Mouse (Mus musculus) intestine, embryonic 14.5 days (tissue): ENCODE measurements around the gene Rtl5. TPM values are rescaled to one million over a fixed set of nuclear protein-coding genes. Genes with fewer than 3 reads are reported as not detected.

ENCODE experiments used
- ATAC-seq: fragments of 200-750 bp; cut with Nextera tagmentation; replicated peaks from 2 replicates; pipeline ENCODE4 v1.8.0; 2017; ENCODE audit warnings: low read depth, moderate number of reproducible peaks, moderate TSS enrichment, moderate library complexity; ENCODE audit not compliant: low FRiP score, low TSS enrichment
- DNase-seq: peaks from one replicate; pipeline ENCODE4 v3.0.0-alpha.2; 2018; ENCODE audit warnings: low spot score
- H3K27ac ChIP-seq: fragments of 300-500 bp; sonication (generic); 2 replicates; pipeline ENCODE4 v1.5.1; 2014; ENCODE audit warnings: low read depth, mild to moderate bottlenecking, control low read depth
- H3K27me3 ChIP-seq: fragments of 300-500 bp; sonication (generic); replicated peaks from 2 replicates; pipeline ENCODE4 v1.6.1; 2014; ENCODE audit warnings: low read length, control low read depth; ENCODE audit not compliant: control insufficient read depth, insufficient read depth
- H3K36me3 ChIP-seq: fragments of 300-500 bp; sonication (generic); 2 replicates; pipeline ENCODE4 v1.6.1; 2014; ENCODE audit warnings: low read length, control low read depth; ENCODE audit not compliant: control insufficient read depth, insufficient read depth
- H3K4me1 ChIP-seq: fragments of 300-500 bp; sonication (generic); replicated peaks from 2 replicates; pipeline ENCODE4 v1.6.1; 2014; ENCODE audit warnings: low read length, control low read depth, mixed read lengths; ENCODE audit not compliant: control insufficient read depth, insufficient read depth
- H3K4me2 ChIP-seq: fragments of 300-500 bp; sonication (generic); 2 replicates; pipeline ENCODE4 v1.6.1; 2014; ENCODE audit warnings: low read length
- H3K4me3 ChIP-seq: fragments of 300-500 bp; sonication (generic); 2 replicates; pipeline ENCODE4 v1.5.1; 2014; ENCODE audit warnings: low read depth, low read length, control low read depth, mixed read lengths
- H3K9ac ChIP-seq: fragments of 300-500 bp; sonication (generic); 2 replicates; pipeline ENCODE4 v1.6.1; 2014; ENCODE audit warnings: mild to moderate bottlenecking, low read length
- H3K9me3 ChIP-seq: fragments of 300-500 bp; sonication (generic); 2 replicates; pipeline ENCODE4 v1.6.1; 2016; ENCODE audit warnings: low read length, control low read depth; ENCODE audit not compliant: control insufficient read depth
- WGBS: fragments of 180-500 bp; shearing (Covaris S2); extraction: QIAGEN DNeasy Blood & Tissue Kit; methylation state at CpG from one replicate; pipeline ENCODE4 v1.1.7; 2014; 5-methylcytosine and 5-hydroxymethylcytosine counted together
- polyA plus RNA-seq: library from polyadenylated mRNA; unstranded; fragments of >200 nt; fragmentation: Nextera tagmentation; extraction: Ambion mirVana; gene quantifications from 2 replicates; pipeline ENCODE4 v1.2.1, GENCODE M21; 2014

Gene Rtl5
- polyA plus RNA-seq, 1 experiment from 2014 or later, result 2.2 TPM

DNA sequence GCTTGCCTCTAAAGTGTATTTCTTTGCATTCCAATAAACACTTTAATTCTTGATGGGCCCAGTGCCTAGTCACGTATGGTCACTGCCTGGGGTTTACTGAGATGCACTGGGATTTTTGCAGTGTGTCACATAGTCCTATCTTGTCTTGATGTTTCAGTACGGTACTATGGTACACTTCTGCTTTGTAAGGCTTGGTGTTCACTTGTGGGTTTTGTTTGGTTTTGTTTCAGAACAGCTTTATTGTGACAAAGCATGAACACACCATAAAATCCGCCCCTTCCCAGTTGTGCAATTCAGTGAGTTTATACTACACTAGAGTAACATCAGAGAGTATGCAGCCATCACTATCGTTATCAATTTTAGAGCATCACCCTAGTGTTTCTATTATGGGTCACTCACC is 17.1 kb downstream of the Rtl5 start:
- 89% methylated on average over 4 of the region's 4 CpGs for WGBS
- Histone ChIP-seq H3K36me3 (no peaks in the 10 kb centered on the region), H3K4me3 (no peak overlapping the region), H3K27me3 (no peaks in the 10 kb centered on the region), H3K4me1 (no peaks in the 10 kb centered on the region), H3K27ac (no peak overlapping the region), H3K9ac (no peak overlapping the region), H3K9me3 (no peaks in the 10 kb centered on the region), H3K4me2 (no peak overlapping the region)
- ATAC-seq (no peak), DNase-seq (no peak)

DNA sequence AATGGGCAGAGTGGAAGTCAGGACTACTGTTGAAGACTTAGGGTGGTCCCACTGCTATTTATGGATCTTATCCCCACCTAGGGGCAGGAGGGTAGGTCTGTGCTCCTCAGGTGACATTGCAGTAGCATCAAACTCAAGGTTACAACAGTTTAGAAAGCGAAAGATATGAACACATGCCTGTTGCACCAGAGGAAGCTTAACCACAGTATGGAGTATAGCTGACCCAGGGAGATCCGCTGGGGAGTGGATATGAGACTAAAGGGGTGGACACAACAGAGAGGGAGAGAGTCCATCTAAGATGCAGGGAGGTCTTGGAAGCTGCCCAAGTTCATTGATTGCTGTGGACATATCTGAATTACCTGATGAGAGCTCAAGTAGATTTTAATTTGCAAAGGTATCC is 17.7 kb downstream of the Rtl5 start:
- H3K27ac ChIP-seq, result no peak overlapping the region
- H3K9me3 ChIP-seq, result no peaks in the 10 kb centered on the region
- H3K27me3 ChIP-seq, result no peaks in the 10 kb centered on the region
- no peak overlapping the region for H3K9ac ChIP-seq
- no peak overlapping the region for H3K4me2 ChIP-seq
- no peak overlapping the region for H3K4me3 ChIP-seq
- DNase-seq, result no peak
- H3K36me3 ChIP-seq, result no peaks in the 10 kb centered on the region
- ATAC-seq, result no peak
- 87% methylated on average over 2 of the region's 2 CpGs for WGBS
- H3K4me1 ChIP-seq, result no peaks in the 10 kb centered on the region

GRCm38 (mm10) chrX:102051225-102051624 is 19.9 kb downstream of the Rtl5 start:
- H3K4me1 ChIP-seq, result no peaks in the 10 kb centered on the region
- no peaks in the 10 kb centered on the region for H3K36me3 ChIP-seq
- no peaks in the 10 kb centered on the region for H3K9me3 ChIP-seq
- H3K4me2 ChIP-seq, result no peak overlapping the region
- ATAC-seq, result no peak
- no peak overlapping the region for H3K9ac ChIP-seq
- DNase-seq, result no peak
- H3K27ac ChIP-seq, result no peak overlapping the region
- no peak overlapping the region for H3K4me3 ChIP-seq
- H3K27me3 ChIP-seq, result no peaks in the 10 kb centered on the region
- 70% methylated on average over 4 of the region's 4 CpGs for WGBS

DNA sequence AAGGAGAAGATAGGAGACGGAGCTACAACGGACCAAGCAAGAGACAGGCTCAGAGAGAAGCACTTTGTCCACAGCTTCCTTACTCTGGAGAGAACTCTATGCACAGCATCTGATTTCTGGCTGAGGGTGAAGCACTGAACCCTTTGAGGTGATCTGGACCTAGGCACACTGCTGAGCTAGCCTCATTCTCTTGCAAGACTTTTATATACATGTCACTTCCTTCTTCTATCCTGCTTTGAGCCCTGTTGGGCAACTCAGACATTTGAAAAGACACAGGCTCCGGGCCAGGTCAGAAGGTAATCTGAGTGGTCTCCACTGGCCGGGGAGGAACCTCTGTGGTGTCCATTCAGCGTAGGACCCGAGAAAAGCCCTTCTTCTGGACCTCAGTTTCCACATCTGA is 20.6 kb downstream of the Rtl5 start:
- Histone ChIP-seq H3K27me3 (no peaks in the 10 kb centered on the region), H3K4me2 (no peak overlapping the region), H3K36me3 (no peaks in the 10 kb centered on the region), H3K4me1 (no peaks in the 10 kb centered on the region), H3K4me3 (no peak overlapping the region), H3K9me3 (no peaks in the 10 kb centered on the region), H3K9ac (no peak overlapping the region), H3K27ac (no peak overlapping the region)
- WGBS, result 76% methylated on average over 6 of the region's 6 CpGs
- no peak for DNase-seq
- no peak for ATAC-seq

DNA sequence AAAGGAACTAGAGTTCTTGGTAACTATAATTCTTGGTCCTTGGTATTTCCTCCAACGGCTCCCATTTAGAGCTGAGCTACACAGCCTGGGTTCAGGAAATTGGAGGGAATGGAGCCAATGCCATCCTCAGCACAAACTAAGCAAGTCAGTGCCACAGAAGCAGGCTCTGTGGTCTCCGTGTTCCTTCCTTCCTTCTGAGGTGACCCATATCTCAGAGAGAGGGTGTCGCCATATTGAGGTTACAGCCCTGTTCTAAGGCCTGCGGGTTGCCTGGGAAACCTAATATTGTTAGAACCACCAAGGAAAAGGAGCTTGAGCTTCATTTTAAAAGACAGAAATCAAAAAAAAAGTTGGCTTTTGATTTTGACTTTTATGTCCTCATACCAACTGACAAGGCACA is 28.7 kb downstream of the Rtl5 start:
- Histone ChIP-seq H3K9me3 (no peaks in the 10 kb centered on the region), H3K27me3 (no peaks in the 10 kb centered on the region), H3K27ac (no peak overlapping the region), H3K9ac (no peak overlapping the region), H3K4me2 (no peak overlapping the region), H3K4me1 (no peaks in the 10 kb centered on the region), H3K36me3 (no peaks in the 10 kb centered on the region), H3K4me3 (no peak overlapping the region)
- DNase-seq (no peak), ATAC-seq (no peak)
- 76% methylated on average over 4 of the region's 4 CpGs for WGBS

- Histone ChIP-seq H3K27ac (no peak overlapping the region), H3K27me3 (no peaks in the 10 kb centered on the region), H3K4me2 (no peak overlapping the region), H3K4me3 (no peak overlapping the region), H3K9me3 (no peaks in the 10 kb centered on the region), H3K36me3 (no peaks in the 10 kb centered on the region), H3K9ac (no peak overlapping the region), H3K4me1 (no peaks in the 10 kb centered on the region)
- 61% methylated on average over 7 of the region's 7 CpGs for WGBS
- ATAC-seq (no peak), DNase-seq (no peak)
Measured at GRCm38 (mm10) chrX:102041562-102041961, 29.5 kb downstream of the Rtl5 start.

DNA sequence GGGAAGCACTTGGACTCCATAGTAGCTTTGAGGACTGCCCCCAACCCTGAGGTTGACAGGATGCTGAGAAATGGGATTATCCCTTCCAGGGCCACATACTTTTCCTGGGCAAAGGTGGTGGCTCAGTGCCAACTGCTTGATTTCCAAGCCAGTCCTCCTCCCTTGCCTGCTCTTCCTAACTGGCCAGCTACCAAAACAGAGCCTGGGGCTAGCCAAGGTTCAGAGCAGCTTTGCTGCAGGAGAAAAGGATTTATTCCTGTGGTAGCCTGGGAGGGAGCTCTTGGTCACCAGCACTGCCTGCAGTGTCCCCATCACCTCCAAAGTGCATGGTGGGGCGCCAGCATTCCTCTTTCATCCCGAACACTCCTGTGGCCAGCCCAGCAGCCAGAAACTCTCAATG is 33.6 kb downstream of the Rtl5 start:
- Histone ChIP-seq H3K9me3 (no peaks in the 10 kb centered on the region), H3K36me3 (no peaks in the 10 kb centered on the region), H3K27me3 (no peaks in the 10 kb centered on the region), H3K4me2 (no peak overlapping the region), H3K4me1 (no peaks in the 10 kb centered on the region), H3K27ac (no peak overlapping the region), H3K4me3 (no peak overlapping the region), H3K9ac (no peak overlapping the region)
- ATAC-seq (no peak), DNase-seq (no peak)
- WGBS, result 88% methylated on average over 2 of the region's 2 CpGs

DNA sequence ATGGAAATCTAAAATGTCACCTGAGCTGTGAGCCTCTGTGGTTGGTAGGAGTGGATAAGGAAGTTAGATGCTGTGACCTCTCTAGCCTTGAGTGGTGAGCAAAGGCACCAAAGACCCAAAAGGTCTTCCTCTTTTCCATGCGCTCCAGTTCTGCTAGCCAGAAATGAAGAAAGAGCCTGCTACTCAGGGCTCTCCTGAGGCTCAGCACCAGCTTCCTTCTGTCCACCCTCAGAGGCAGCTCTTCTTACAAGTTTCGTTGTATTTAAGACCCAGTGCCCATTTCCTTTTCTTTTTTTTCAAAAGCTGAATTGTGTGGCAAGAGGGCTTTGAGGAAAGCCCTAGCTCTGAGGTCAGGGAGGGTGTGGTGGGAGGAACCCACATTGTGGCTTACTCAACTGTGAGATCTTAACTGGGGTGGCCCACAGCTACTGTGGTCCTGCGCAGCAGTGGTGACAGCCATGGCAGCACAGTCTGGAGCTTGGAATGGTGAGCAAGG is 34.2 kb downstream of the Rtl5 start:
- no peak overlapping the region for H3K9ac ChIP-seq
- no peaks in the 10 kb centered on the region for H3K36me3 ChIP-seq
- H3K4me1 ChIP-seq, result no peaks in the 10 kb centered on the region
- H3K4me3 ChIP-seq, result no peak overlapping the region
- H3K4me2 ChIP-seq, result no peak overlapping the region
- DNase-seq (no peak), ATAC-seq (no peak)
- H3K27ac ChIP-seq, result no peak overlapping the region
- no peaks in the 10 kb centered on the region for H3K9me3 ChIP-seq
- no peaks in the 10 kb centered on the region for H3K27me3 ChIP-seq
- WGBS, result 89% methylated on average over 3 of the region's 3 CpGs

- Histone ChIP-seq H3K4me1 (no peaks in the 10 kb centered on the region), H3K4me3 (no peak overlapping the region), H3K4me2 (no peak overlapping the region), H3K9me3 (no peaks in the 10 kb centered on the region), H3K27me3 (no peaks in the 10 kb centered on the region; the same call in 1 of the 2 replicates), H3K9ac (no peak overlapping the region), H3K27ac (no peak overlapping the region), H3K36me3 (no peaks in the 10 kb centered on the region)
- WGBS, result 68% methylated on average over 3 of the region's 3 CpGs
- no peak for DNase-seq
- ATAC-seq, result no peak
Measured at GRCm38 (mm10) chrX:102035671-102036070, 35.4 kb downstream of the Rtl5 start.
